Mouse (Mus musculus): ENCODE results near the gene E330017A01Rik. TPM values are rescaled to one million over a fixed set of nuclear protein-coding genes. Genes with fewer than 3 reads are reported as not detected.

Gene E330017A01Rik
- total RNA-seq, 2 experiments from 2014 or later = not detected

- no peak for DNase-seq
Measured at GRCm38 (mm10) chr16:58662287-58662791, 23.8 kb upstream of the E330017A01Rik start.

GRCm38 (mm10) chr16:58661826-58662225 is 23.3 kb upstream of the E330017A01Rik start:
- no peak for DNase-seq

- no peak for DNase-seq
Measured at GRCm38 (mm10) chr16:58658668-58659067, 20.1 kb upstream of the E330017A01Rik start.

GRCm38 (mm10) chr16:58656526-58656925 is 18.0 kb upstream of the E330017A01Rik start:
- DNase-seq = no peak

- DNase-seq = no peak
Measured at GRCm38 (mm10) chr16:58655751-58656150, 17.2 kb upstream of the E330017A01Rik start.

- DNase-seq = no peak
Measured at GRCm38 (mm10) chr16:58649979-58650378, 11.4 kb upstream of the E330017A01Rik start.

- DNase-seq = no peak
Measured at GRCm38 (mm10) chr16:58638016-58638415, 523 bp downstream of the E330017A01Rik start.

GRCm38 (mm10) chr16:58637448-58637847 is 1.1 kb downstream of the E330017A01Rik start:
- no peak for DNase-seq

GRCm38 (mm10) chr16:58635866-58636265 is 2.7 kb downstream of the E330017A01Rik start:
- no peak for DNase-seq

- DNase-seq = no peak
Measured at GRCm38 (mm10) chr16:58629736-58630135, 8.8 kb downstream of the E330017A01Rik start.

GRCm38 (mm10) chr16:58628968-58629367 is 9.6 kb downstream of the E330017A01Rik start:
- DNase-seq = no peak

- no peak for DNase-seq
Measured at GRCm38 (mm10) chr16:58628336-58628680, 10.2 kb downstream of the E330017A01Rik start.

- no peak for DNase-seq
Measured at GRCm38 (mm10) chr16:58627597-58628335, 10.8 kb downstream of the E330017A01Rik start.

GRCm38 (mm10) chr16:58623944-58624343 is 14.6 kb downstream of the E330017A01Rik start:
- DNase-seq = peak; percentile 48

GRCm38 (mm10) chr16:58623114-58623513 is 15.4 kb downstream of the E330017A01Rik start:
- DNase-seq = no peak

GRCm38 (mm10) chr16:58622377-58622776 is 16.2 kb downstream of the E330017A01Rik start:
- no peak for DNase-seq

- no peak for DNase-seq
Measured at GRCm38 (mm10) chr16:58617346-58617745, 21.2 kb downstream of the E330017A01Rik start.

- DNase-seq = no peak
Measured at GRCm38 (mm10) chr16:58616878-58617277, 21.7 kb downstream of the E330017A01Rik start, which contains the start of gene Gm813. Gm813 (minus strand) TSS chr16:58616978.

- DNase-seq = no peak
Measured at GRCm38 (mm10) chr16:58612969-58613368, 25.6 kb downstream of the E330017A01Rik start.

- DNase-seq = no peak
Measured at GRCm38 (mm10) chr16:58607101-58607500, 31.4 kb downstream of the E330017A01Rik start.

GRCm38 (mm10) chr16:58604680-58605079 is 33.9 kb downstream of the E330017A01Rik start:
- no peak for DNase-seq

GRCm38 (mm10) chr16:58603831-58604230 is 34.7 kb downstream of the E330017A01Rik start:
- DNase-seq = no peak

- no peak for DNase-seq
Measured at GRCm38 (mm10) chr16:58600846-58601245, 37.7 kb downstream of the E330017A01Rik start.

GRCm38 (mm10) chr16:58591299-58591698 is 47.2 kb downstream of the E330017A01Rik start:
- DNase-seq = no peak
